8 mouse cellular contexts compared by ENCODE assay signal in genomic region chr19:57452492-57453217, GRCm38 (mm10). TPM values are rescaled to one million over a fixed set of nuclear protein-coding genes. Genes with fewer than 3 reads are reported as not detected.
DNase-seq lines count a peak whose midpoint lies in the region; ATAC-seq lines count a peak whose summit lies in the region.

Gene Trub1, plus strand, starts transcription at chr19:57452912.

- peak; percentile 97 for ATAC-seq in embryonic facial prominence, embryonic 12.5 days (ENCODE audit: insufficient number of reproducible peaks, insufficient read depth, low FRiP score, low TSS enrichment)
- ATAC-seq in limb, embryonic 11.5 days (ENCODE audit: insufficient number of reproducible peaks, low FRiP score, low TSS enrichment, low read depth): peak; percentile 91; the same call in 1 of the 2 replicates
- ATAC-seq in midbrain, embryonic 14.5 days (ENCODE audit: low FRiP score, low TSS enrichment): peak; percentile 93

- no peaks in the 10 kb centered on the region for H3K36me3 ChIP-seq in embryonic facial prominence, embryonic 12.5 days
- no peaks in the 10 kb centered on the region for H3K36me3 ChIP-seq in limb, embryonic 11.5 days (ENCODE audit: control insufficient read depth, insufficient read depth, low read length)
- no peaks in the 10 kb centered on the region for H3K36me3 ChIP-seq in midbrain, embryonic 14.5 days (ENCODE audit: control insufficient read depth, insufficient read depth, low read length)

- peak within 1 kb of the TSS; percentile 64 for H3K4me3 ChIP-seq in embryonic facial prominence, embryonic 12.5 days
- H3K4me3 ChIP-seq in limb, embryonic 11.5 days (ENCODE audit: low read depth, low read length): peak within 1 kb of the TSS; percentile 66
- peak within 1 kb of the TSS; percentile 70 for H3K4me3 ChIP-seq in midbrain, embryonic 14.5 days (replicated peaks; ENCODE audit: low read depth, low read length)

- WGBS in embryonic facial prominence, embryonic 12.5 days: 5% methylated on average over 26 of the region's 26 CpGs
- 4% methylated on average over 26 of the region's 26 CpGs for WGBS in limb, embryonic 11.5 days
- WGBS in midbrain, embryonic 14.5 days: 6% methylated on average over 26 of the region's 26 CpGs

- H3K9ac ChIP-seq in embryonic facial prominence, embryonic 12.5 days: peak within 1 kb of the TSS; percentile 71
- H3K9ac ChIP-seq in limb, embryonic 11.5 days (ENCODE audit: low read length): peak within 1 kb of the TSS; percentile 70
- peak within 1 kb of the TSS; percentile 77 for H3K9ac ChIP-seq in midbrain, embryonic 14.5 days (replicated peaks; ENCODE audit: low read length)

- peak within 1 kb of the TSS; percentile 66 for H3K4me2 ChIP-seq in embryonic facial prominence, embryonic 12.5 days (replicated peaks)
- peak within 1 kb of the TSS; percentile 50 for H3K4me2 ChIP-seq in limb, embryonic 11.5 days (ENCODE audit: low read depth, severe bottlenecking)
- H3K4me2 ChIP-seq in midbrain, embryonic 14.5 days (ENCODE audit: low read length): peak within 1 kb of the TSS; percentile 72

- DNase-seq in 3134 (ENCODE audit: extremely low read depth, insufficient read length, low spot score): peak; percentile 86
- DNase-seq in adrenal gland, postnatal 25 days: peak; percentile 73
- DNase-seq in heart, adult 11 months: peak; percentile 98
- peak; percentile 83 for DNase-seq in kidney, adult 18-20 months
- DNase-seq in limb, embryonic 11.5 days (ENCODE audit: low spot score): peak; percentile 87
- DNase-seq in midbrain, embryonic 14.5 days: peak; percentile 94
- DNase-seq in spleen, adult 18-20 months: peak; percentile 45 to 68

- no peaks in the 10 kb centered on the region for H3K9me3 ChIP-seq in embryonic facial prominence, embryonic 12.5 days
- H3K9me3 ChIP-seq in limb, embryonic 11.5 days (ENCODE audit: control insufficient read depth, low read length): no peaks in the 10 kb centered on the region; the same call in 1 of the 2 replicates
- no peaks in the 10 kb centered on the region for H3K9me3 ChIP-seq in midbrain, embryonic 14.5 days (ENCODE audit: control insufficient read depth, low read length)

- no peaks in the 10 kb centered on the region for H3K27me3 ChIP-seq in embryonic facial prominence, embryonic 12.5 days
- H3K27me3 ChIP-seq in limb, embryonic 11.5 days (ENCODE audit: control insufficient read depth, insufficient read depth, low read length): no peaks in the 10 kb centered on the region
- no peaks in the 10 kb centered on the region for H3K27me3 ChIP-seq in midbrain, embryonic 14.5 days (ENCODE audit: control insufficient read depth, insufficient read depth, low read length)

- peaks cover 10% of the 10 kb centered on the region for H3K4me1 ChIP-seq in embryonic facial prominence, embryonic 12.5 days
- no peaks in the 10 kb centered on the region for H3K4me1 ChIP-seq in limb, embryonic 11.5 days (ENCODE audit: control insufficient read depth, insufficient read depth, low read length)
- H3K4me1 ChIP-seq in midbrain, embryonic 14.5 days (ENCODE audit: control insufficient read depth, insufficient read depth, low read length): peaks cover 7% of the 10 kb centered on the region

- peak within 1 kb of the TSS; percentile 41 for H3K27ac ChIP-seq in embryonic facial prominence, embryonic 12.5 days
- no peak within 1 kb of the TSS for H3K27ac ChIP-seq in limb, embryonic 11.5 days (replicated peaks; ENCODE audit: low read depth, low read length)
- peak within 1 kb of the TSS; percentile 75 for H3K27ac ChIP-seq in midbrain, embryonic 14.5 days (replicated peaks; ENCODE audit: low read depth, low read length)

RNA-seq across cellular contexts. Expression of gene Trub1, which starts in this region (rescaled TPM):
- total RNA-seq in adrenal gland, postnatal 25 days (2021): 9.7 and 16.5 TPM in 2 replicates
- 26.3 and 27.2 TPM in 2 replicates for polyA plus RNA-seq in embryonic facial prominence, embryonic 12.5 days (2016; fragmentation: Nextera tagmentation; extraction: Ambion mirVana)
- polyA plus RNA-seq in limb, embryonic 11.5 days (2014; fragmentation: Nextera tagmentation; extraction: Ambion mirVana): 23.4 and 27.2 TPM in 2 replicates
- polyA plus RNA-seq in midbrain, embryonic 14.5 days (2014; fragmentation: Nextera tagmentation; extraction: Ambion mirVana): 13.1 and 15.6 TPM in 2 replicates
